Mouse (Mus musculus) T-helper 17 cell (primary cell): Measurements from ENCODE around the gene Gm20605.

Experiments
- in situ Hi-C, 2 experiments: fragments of 300-600 bp; cut with MboI, MseI; formaldehyde crosslinking; loops; 1 replicate in 1 of 2; 2 replicates in 1 of 2; pipeline ENCODE4 v1.15.1; 2025; ENCODE audit warnings: high pct_unique_total_duplicates in 2 of 2

The Gm20605 gene

DNA sequence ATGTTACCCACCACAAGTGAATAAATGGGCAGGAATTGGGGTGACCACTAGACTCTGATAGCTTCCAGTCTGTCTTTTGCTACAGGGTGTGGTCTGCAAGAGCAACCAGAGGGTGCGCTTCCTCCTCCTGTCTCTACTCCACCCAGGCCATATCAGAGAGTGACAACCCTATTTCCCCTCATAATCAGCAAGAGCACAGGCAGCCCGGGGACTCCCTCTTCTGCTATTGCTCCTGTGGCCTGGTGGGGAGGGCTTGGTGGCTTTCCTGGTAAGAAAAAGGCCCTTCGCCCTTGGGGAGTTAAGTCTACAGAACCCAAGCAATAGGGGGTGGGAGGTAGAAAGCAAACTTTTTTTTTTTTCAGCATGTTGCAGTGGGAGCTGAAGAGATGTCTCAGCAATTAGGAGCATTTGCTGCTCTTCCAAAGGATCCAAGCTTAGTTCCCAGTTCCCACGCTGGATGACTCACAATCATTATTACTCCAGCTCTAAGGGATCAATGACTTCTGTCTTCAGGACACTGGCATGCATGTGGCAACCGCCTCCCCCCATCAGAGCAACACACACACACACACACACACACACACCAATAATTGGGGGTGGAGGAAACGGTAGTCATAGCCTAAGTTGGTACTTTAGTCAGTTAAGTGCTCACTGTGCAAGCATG lies 57.3 kb downstream of the Gm20605 start:
- in situ Hi-C loops: no loop called here

DNA sequence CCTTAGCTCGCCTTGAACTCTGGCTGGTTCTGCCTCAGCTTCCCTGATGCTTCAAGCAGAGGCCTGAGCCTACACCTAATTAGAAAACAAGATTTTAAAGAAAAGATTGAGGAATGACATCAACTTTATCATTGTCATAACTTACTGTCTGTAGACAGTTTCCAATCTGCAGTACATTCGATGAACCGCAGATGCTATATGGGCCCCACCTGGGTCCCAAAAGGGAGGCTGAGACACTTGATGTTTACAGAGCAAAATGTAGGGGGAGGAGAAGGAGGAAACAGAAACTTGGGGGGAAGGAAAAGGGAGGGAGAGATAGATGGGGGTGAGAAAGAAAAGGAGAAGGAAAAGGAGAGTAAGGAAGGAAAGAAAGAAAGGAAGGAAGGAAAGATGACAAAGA lies 61.0 kb downstream of the Gm20605 start:
- in situ Hi-C loops: no loop called here

DNA sequence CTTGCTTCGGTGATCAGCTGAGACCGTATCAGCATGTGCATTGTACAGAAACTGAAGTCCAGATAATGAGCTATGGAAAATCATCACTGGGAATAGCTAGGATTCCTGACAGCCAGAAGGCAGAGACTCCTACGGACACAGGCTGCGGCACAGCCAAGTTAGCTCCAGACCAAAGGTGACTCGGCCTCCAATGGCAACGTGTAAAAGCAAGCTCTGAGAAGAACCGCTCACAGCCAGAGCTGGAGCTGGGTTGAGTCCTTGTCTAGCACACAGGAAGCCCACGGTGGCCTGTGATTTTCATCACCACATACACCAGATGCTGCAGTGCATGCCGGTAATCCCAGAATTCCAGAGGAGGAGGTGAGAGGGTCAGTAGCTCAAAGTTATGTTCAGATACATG lies 61.6 kb downstream of the Gm20605 start:
- in situ Hi-C loops: no loop called here

DNA sequence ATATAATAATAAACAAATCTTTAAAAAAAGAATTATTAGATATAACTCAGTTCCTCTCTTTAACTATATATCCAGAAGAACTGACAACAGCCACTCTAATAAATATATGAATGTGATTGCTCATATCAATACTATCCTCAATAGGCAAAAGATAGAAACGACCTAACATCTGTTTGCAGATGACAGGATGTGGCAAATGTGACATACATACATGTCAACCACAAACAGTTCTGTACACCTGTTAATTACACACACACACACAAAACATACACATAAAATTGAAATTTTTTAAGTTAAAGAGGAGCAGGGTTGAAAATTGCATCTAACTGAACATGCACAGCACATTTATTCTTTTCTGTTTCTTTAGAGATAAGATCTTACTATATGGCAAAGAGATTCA lies 62.9 kb downstream of the Gm20605 start:
- in situ Hi-C loops: no loop called here
